Mouse (Mus musculus): ENCODE measurements around the gene Ttc19.

Ttc19 gene

GRCm38 (mm10) chr11:62280675-62281600 is at the start of gene Ttc19, which contains the start of gene Zswim7:
TSS of gene Ttc19 (plus strand) at chr11:62281473.
TSS of gene Zswim7 (minus strand) at chr11:62281375.
- peak; percentile 96 for DNase-seq (ENCODE audit: low read depth)

DNA sequence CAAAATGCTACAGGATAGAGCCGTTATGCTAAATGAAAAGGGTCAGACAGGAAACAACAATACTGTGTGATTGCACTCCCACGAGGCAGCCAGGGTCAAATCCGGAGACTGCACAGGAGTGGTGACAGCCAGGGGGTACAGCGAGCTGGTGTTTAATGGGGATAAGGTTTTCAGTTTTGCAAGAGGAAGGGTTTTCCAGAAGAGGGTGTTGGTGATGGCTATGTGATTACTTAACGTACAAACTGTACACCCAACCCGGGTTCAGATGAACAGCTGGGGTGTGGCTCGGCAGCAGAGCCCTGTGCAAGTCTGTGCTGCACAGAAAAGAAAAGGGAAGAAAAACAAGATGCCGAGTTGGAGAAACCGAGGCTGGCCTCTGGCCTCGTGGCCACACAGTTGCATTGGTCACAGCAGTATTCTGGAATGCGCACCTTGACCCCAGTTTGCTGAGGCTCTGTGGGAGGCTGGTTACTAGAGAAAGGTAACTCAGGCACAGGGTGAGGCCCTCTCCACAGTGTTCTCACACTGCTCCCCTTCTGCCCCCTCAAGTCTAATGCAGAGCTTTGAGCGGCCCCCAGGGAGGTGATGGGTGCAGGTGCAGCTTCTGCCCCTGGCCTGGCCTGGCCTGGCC is 40.5 kb upstream of the Ttc19 start:
- no peak for DNase-seq (ENCODE audit: low read depth)

- DNase-seq (ENCODE audit: low read depth): no peak
Observed at GRCm38 (mm10) chr11:62243871-62244270, 37.4 kb upstream of the Ttc19 start.

GRCm38 (mm10) chr11:62244471-62244870 is 36.8 kb upstream of the Ttc19 start:
- DNase-seq (ENCODE audit: low read depth): no peak

DNA sequence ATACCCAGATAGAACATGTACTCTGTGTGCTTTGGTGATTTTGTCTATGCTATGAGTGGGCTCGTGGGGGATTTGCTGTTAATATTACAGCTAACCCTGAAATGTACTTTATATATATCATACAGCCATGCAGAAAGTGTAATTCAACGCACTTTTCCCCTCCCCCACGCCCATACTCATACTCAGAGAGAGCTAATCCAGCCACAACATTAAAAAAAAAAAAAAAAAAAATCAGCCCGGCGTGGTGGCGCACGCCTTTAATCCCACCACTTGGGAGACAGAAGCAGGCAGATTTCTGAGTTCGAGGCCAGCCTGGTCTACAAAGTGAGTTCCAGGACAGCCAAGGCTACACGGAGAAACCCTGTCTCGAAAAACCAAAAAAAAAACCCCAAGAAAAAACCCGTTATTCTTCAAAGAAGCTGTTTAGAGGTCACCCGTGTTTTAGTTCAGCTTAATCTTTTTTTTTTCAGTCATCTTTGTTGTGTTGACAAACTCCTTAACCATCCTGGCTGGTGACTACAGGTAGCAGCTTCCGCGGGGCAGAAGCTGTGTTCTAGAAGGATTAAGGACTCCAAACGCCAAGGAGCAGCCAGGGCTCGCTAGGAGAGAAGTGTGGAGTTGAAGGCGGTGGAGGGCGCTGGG is 33.4 kb upstream of the Ttc19 start:
- DNase-seq (ENCODE audit: low read depth): peak; percentile 23

GRCm38 (mm10) chr11:62248401-62249244 is 32.6 kb upstream of the Ttc19 start, which contains the start of gene Adora2b:
TSS of gene Adora2b (plus strand) at chr11:62248984.
- DNase-seq (ENCODE audit: low read depth): peak; percentile 74

GRCm38 (mm10) chr11:62249266-62250037 is 31.8 kb upstream of the Ttc19 start:
- DNase-seq (ENCODE audit: low read depth): no peak

DNA sequence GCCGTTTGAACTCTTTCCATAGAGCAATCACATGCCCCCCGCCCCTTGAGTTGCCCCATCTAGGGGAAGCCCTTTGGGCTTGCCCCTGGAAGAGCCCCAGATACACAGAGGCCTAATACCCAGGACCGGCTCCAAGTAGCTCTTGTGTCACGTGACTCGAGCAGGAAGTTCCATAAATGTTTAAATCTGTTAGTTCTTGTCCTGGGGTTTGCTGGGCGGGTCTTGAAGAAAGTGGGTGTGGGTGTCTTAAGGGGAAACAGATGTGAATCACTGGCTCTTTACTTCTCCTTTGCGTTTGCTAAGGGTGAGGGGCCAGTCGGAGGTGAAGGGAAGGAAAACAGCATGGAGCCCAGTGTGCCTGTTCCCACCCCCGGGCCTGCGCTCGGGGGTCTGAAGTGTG is 30.2 kb upstream of the Ttc19 start:
- peak; percentile 28 for DNase-seq (ENCODE audit: low read depth)

DNA sequence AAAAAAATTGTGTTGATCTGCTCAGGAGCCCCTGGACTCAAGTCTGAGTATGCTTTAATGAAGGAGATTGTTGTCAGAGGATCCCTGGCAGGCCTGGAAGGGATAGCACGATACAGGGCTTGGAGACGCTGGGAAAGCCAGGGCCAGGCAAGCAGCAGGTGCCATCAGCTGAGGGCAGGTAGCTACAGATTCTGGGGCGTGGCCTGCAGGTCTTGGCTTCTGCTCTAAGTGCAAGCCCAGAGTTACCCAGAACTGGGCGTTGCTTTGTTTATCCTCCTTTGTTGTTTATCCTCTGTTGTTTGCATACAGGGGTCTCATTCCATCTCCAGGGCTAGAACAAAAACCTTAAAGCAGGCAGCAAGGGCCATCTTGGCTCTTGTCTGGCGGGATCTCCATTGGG is 27.9 kb upstream of the Ttc19 start:
- no peak for DNase-seq (ENCODE audit: low read depth)

GRCm38 (mm10) chr11:62259214-62259613 is 22.1 kb upstream of the Ttc19 start:
- no peak for DNase-seq (ENCODE audit: low read depth)

GRCm38 (mm10) chr11:62263599-62263998 is 17.7 kb upstream of the Ttc19 start:
- no peak for DNase-seq (ENCODE audit: low read depth)

DNA sequence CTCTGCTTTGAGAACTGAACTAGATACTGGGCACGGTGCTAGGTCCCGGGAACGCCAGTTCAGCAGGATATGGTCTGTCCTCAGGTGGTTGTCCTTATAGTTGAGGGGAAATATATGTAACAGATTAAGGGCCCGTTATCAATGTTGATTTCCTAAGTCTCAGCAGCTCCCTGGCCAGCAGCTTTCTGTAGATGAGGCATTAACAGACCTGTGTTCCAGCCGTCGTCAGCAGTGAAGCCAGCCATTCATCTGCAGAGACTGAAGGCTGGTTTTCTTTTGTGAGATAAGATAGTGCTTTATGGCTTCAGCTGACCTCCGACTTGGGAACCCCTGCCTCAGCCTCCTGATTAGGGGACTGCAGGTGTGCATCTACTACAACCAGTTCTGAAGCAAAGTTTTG is 17.3 kb upstream of the Ttc19 start:
- no peak for DNase-seq (ENCODE audit: low read depth)

DNA sequence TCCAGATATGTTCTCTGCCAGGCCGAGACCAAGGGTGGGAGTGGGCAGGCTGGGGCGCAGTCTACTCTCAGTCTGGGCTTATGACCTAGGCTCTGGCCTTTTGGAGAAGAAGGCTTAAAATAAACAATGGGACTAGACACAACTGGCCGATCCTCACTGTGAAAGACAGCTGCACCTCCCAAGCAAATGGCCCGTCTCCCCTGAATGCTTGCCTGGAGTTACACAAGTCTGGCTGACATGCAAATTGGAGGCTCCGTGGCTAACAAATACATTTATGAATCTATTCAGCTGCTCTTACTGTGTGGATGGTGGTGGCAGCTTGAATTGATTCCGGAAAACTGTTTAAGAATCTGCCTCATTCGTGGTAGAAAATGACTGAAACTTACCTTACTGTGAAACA is 15.6 kb upstream of the Ttc19 start:
- DNase-seq (ENCODE audit: low read depth): no peak

- DNase-seq (ENCODE audit: low read depth): no peak
Observed at GRCm38 (mm10) chr11:62266466-62267214, 14.6 kb upstream of the Ttc19 start.

DNA sequence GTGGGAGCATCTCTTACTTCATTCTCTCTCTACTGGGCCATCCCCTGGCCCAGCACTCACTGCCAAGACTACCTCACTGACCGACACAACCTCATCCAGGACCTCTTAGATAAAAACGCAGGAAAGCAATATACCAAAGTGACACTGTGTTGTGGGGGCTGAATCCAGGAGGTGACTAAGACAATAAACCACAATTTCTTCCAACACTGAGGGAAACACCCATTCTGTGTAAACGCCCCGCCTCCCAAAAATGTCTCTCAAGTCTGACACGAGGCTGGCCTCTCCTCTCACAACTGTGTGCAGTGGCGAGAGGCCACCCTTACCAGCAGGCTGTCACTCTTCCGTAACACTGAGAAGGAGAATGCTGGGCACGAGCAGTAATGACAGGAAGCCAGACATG is 12.9 kb upstream of the Ttc19 start:
- no peak for DNase-seq (ENCODE audit: low read depth)

GRCm38 (mm10) chr11:62269097-62269496 is 12.2 kb upstream of the Ttc19 start:
- DNase-seq (ENCODE audit: low read depth): no peak

GRCm38 (mm10) chr11:62270851-62271250 is 10.4 kb upstream of the Ttc19 start:
- no peak for DNase-seq (ENCODE audit: low read depth)

GRCm38 (mm10) chr11:62277086-62277485 is 4.2 kb upstream of the Ttc19 start:
- DNase-seq (ENCODE audit: low read depth): no peak

GRCm38 (mm10) chr11:62278027-62278426 is 3.2 kb upstream of the Ttc19 start:
- DNase-seq (ENCODE audit: low read depth): peak; percentile 81

DNA sequence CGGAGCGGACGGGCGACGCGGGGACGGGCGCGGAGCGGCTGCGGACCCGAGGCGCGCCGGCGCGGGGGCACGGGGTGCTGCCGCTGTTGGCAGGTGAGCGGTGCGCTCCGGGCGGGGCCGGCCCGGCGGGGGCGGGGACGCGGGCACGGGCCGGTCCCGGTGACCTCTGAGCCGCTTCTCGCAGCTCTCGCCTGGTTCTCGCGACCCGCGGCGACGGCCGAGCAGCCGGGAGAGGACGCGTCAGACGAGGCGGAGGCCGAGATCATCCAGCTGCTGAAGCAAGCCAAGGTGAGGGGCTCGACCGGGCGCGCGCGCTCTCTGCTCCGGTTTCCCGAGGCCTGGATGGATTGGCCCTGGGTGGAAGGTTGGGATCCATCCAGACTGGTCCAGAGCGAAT is 326 bp downstream of the Ttc19 start:
- no peak for DNase-seq (ENCODE audit: low read depth)
